Mouse (Mus musculus): ENCODE measurements around the gene Gdpd1. TPM values are rescaled to one million over a fixed set of nuclear protein-coding genes. Genes with fewer than 3 reads are reported as not detected.

The Gdpd1 gene
- 27.5 and 32.1 TPM in 2 replicates for polyA plus RNA-seq (2015; fragmentation: Nextera tagmentation; extraction: Ambion mirVana)

GRCm38 (mm10) chr11:87073866-87074440 lies at the start of gene Gdpd1:
Gdpd1 (minus strand) TSS chr11:87074062.
- peak within 1 kb of the TSS; percentile 87 for H3K27ac ChIP-seq (ENCODE audit: low read length)
- peaks cover 5% of the 10 kb centered on the region for H3K4me1 ChIP-seq (ENCODE audit: control insufficient read depth, insufficient read depth, low read length)
- H3K36me3 ChIP-seq (ENCODE audit: control insufficient read depth, insufficient read depth) = peaks cover 11% of the 10 kb centered on the region
- peak; percentile 96 for ATAC-seq (replicated peaks; ENCODE audit: extremely low read depth, insufficient read depth, low FRiP score)
- WGBS = under 1% methylated on average over 43 of the region's 43 CpGs
- H3K27me3 ChIP-seq (ENCODE audit: control insufficient read depth, insufficient read depth, low read length) = no peaks in the 10 kb centered on the region
- peak within 1 kb of the TSS; percentile 99 for H3K4me2 ChIP-seq (ENCODE audit: low read depth, low read length)
- peak within 1 kb of the TSS; percentile 84 for H3K4me3 ChIP-seq (ENCODE audit: low read length)
- H3K9ac ChIP-seq (ENCODE audit: low read length) = peak within 1 kb of the TSS; percentile 93
- no peaks in the 10 kb centered on the region for H3K9me3 ChIP-seq (replicated peaks; ENCODE audit: control insufficient read depth, low read length)

GRCm38 (mm10) chr11:87121864-87122263 lies 48.0 kb upstream of the Gdpd1 start:
- Histone ChIP-seq H3K4me1 (ENCODE audit: control insufficient read depth, insufficient read depth, low read length) (no peaks in the 10 kb centered on the region), H3K9me3 (replicated peaks; ENCODE audit: control insufficient read depth, low read length) (no peaks in the 10 kb centered on the region), H3K36me3 (ENCODE audit: control insufficient read depth, insufficient read depth) (peaks cover 34% of the 10 kb centered on the region), H3K9ac (ENCODE audit: low read length) (no peak overlapping the region), H3K4me3 (ENCODE audit: low read length) (no peak overlapping the region), H3K4me2 (ENCODE audit: low read depth, low read length) (no peak overlapping the region), H3K27me3 (ENCODE audit: control insufficient read depth, insufficient read depth, low read length) (no peaks in the 10 kb centered on the region), H3K27ac (ENCODE audit: low read length) (no peak overlapping the region)
- no peak for ATAC-seq (replicated peaks; ENCODE audit: extremely low read depth, insufficient read depth, low FRiP score)
- 73% methylated on average over 8 of the region's 8 CpGs for WGBS

GRCm38 (mm10) chr11:87110172-87110909 lies 36.5 kb upstream of the Gdpd1 start:
- Histone ChIP-seq H3K27ac (ENCODE audit: low read length) (peak overlapping the region; percentile 91), H3K36me3 (ENCODE audit: control insufficient read depth, insufficient read depth) (peaks cover 15% of the 10 kb centered on the region), H3K4me1 (ENCODE audit: control insufficient read depth, insufficient read depth, low read length) (peaks cover 13% of the 10 kb centered on the region), H3K27me3 (ENCODE audit: control insufficient read depth, insufficient read depth, low read length) (no peaks in the 10 kb centered on the region), H3K9ac (ENCODE audit: low read length) (peak overlapping the region; percentile 81), H3K4me3 (ENCODE audit: low read length) (peak overlapping the region; percentile 70), H3K4me2 (ENCODE audit: low read depth, low read length) (peak overlapping the region; percentile 61), H3K9me3 (replicated peaks; ENCODE audit: control insufficient read depth, low read length) (no peaks in the 10 kb centered on the region)
- WGBS = 3% methylated on average over 9 of the region's 9 CpGs
- ATAC-seq (replicated peaks; ENCODE audit: extremely low read depth, insufficient read depth, low FRiP score) = no peak

- no peak for ATAC-seq (replicated peaks; ENCODE audit: extremely low read depth, insufficient read depth, low FRiP score)
- H3K4me1 ChIP-seq (ENCODE audit: control insufficient read depth, insufficient read depth, low read length) = peaks cover 13% of the 10 kb centered on the region
- H3K27me3 ChIP-seq (ENCODE audit: control insufficient read depth, insufficient read depth, low read length) = no peaks in the 10 kb centered on the region
- H3K36me3 ChIP-seq (ENCODE audit: control insufficient read depth, insufficient read depth) = peaks cover 13% of the 10 kb centered on the region
- H3K4me3 ChIP-seq (ENCODE audit: low read length) = peak overlapping the region; percentile 70
- H3K4me2 ChIP-seq (ENCODE audit: low read depth, low read length) = peak overlapping the region; percentile 61
- no peaks in the 10 kb centered on the region for H3K9me3 ChIP-seq (replicated peaks; ENCODE audit: control insufficient read depth, low read length)
- peak overlapping the region; percentile 81 for H3K9ac ChIP-seq (ENCODE audit: low read length)
- H3K27ac ChIP-seq (ENCODE audit: low read length) = peak overlapping the region; percentile 91
- WGBS = under 1% methylated on average over 42 of the region's 42 CpGs
Measured at GRCm38 (mm10) chr11:87109519-87110171, 35.8 kb upstream of the Gdpd1 start.

GRCm38 (mm10) chr11:87108755-87109518 lies 35.1 kb upstream of the Gdpd1 start, which contains the start of gene Ska2:
Ska2 (plus strand) TSS chr11:87109234.
- Histone ChIP-seq H3K27ac (ENCODE audit: low read length) (peak within 1 kb of the TSS; percentile 91), H3K9ac (ENCODE audit: low read length) (peak within 1 kb of the TSS; percentile 81), H3K27me3 (ENCODE audit: control insufficient read depth, insufficient read depth, low read length) (no peaks in the 10 kb centered on the region), H3K4me3 (ENCODE audit: low read length) (peak within 1 kb of the TSS; percentile 86), H3K4me2 (ENCODE audit: low read depth, low read length) (peak within 1 kb of the TSS; percentile 71), H3K36me3 (ENCODE audit: control insufficient read depth, insufficient read depth) (peaks cover 16% of the 10 kb centered on the region), H3K9me3 (replicated peaks; ENCODE audit: control insufficient read depth, low read length) (no peaks in the 10 kb centered on the region), H3K4me1 (ENCODE audit: control insufficient read depth, insufficient read depth, low read length) (peaks cover 13% of the 10 kb centered on the region)
- WGBS = under 1% methylated on average over 40 of the region's 40 CpGs
- peak; percentile 99 for ATAC-seq (replicated peaks; ENCODE audit: extremely low read depth, insufficient read depth, low FRiP score)

GRCm38 (mm10) chr11:87108409-87108754 lies 34.5 kb upstream of the Gdpd1 start, which contains the start of gene Prr11:
Prr11 (minus strand) TSS chr11:87108708.
- H3K4me2 ChIP-seq (ENCODE audit: low read depth, low read length) = peak within 1 kb of the TSS; percentile 71
- peak within 1 kb of the TSS; percentile 91 for H3K27ac ChIP-seq (ENCODE audit: low read length)
- peak within 1 kb of the TSS; percentile 81 for H3K9ac ChIP-seq (ENCODE audit: low read length)
- H3K4me1 ChIP-seq (ENCODE audit: control insufficient read depth, insufficient read depth, low read length) = peaks cover 13% of the 10 kb centered on the region
- peak; percentile 1; the same call in 1 of the 2 replicates for ATAC-seq (replicated peaks; ENCODE audit: extremely low read depth, insufficient read depth, low FRiP score)
- H3K27me3 ChIP-seq (ENCODE audit: control insufficient read depth, insufficient read depth, low read length) = no peaks in the 10 kb centered on the region
- H3K9me3 ChIP-seq (replicated peaks; ENCODE audit: control insufficient read depth, low read length) = no peaks in the 10 kb centered on the region
- 0% methylated on average over 14 of the region's 14 CpGs for WGBS
- peak within 1 kb of the TSS; percentile 86 for H3K4me3 ChIP-seq (ENCODE audit: low read length)
- H3K36me3 ChIP-seq (ENCODE audit: control insufficient read depth, insufficient read depth) = peaks cover 19% of the 10 kb centered on the region

- no peaks in the 10 kb centered on the region for H3K27me3 ChIP-seq (ENCODE audit: control insufficient read depth, insufficient read depth, low read length)
- WGBS = 53% methylated on average over 2 of the region's 2 CpGs
- peak overlapping the region; percentile 75 for H3K4me2 ChIP-seq (ENCODE audit: low read depth, low read length)
- ATAC-seq (replicated peaks; ENCODE audit: extremely low read depth, insufficient read depth, low FRiP score) = no peak
- no peaks in the 10 kb centered on the region for H3K9me3 ChIP-seq (replicated peaks; ENCODE audit: control insufficient read depth, low read length)
- peaks cover 19% of the 10 kb centered on the region for H3K36me3 ChIP-seq (ENCODE audit: control insufficient read depth, insufficient read depth)
- peak overlapping the region; percentile 80 for H3K4me3 ChIP-seq (ENCODE audit: low read length)
- H3K4me1 ChIP-seq (ENCODE audit: control insufficient read depth, insufficient read depth, low read length) = peaks cover 19% of the 10 kb centered on the region
- no peak overlapping the region for H3K27ac ChIP-seq (ENCODE audit: low read length)
- H3K9ac ChIP-seq (ENCODE audit: low read length) = peak overlapping the region; percentile 89
Measured at GRCm38 (mm10) chr11:87087142-87087541, 13.3 kb upstream of the Gdpd1 start.

GRCm38 (mm10) chr11:87086290-87086984 lies 12.6 kb upstream of the Gdpd1 start, which contains the start of gene Smg8:
Smg8 (minus strand) TSS chr11:87086774.
- peak within 1 kb of the TSS; percentile 80 for H3K4me3 ChIP-seq (ENCODE audit: low read length)
- no peaks in the 10 kb centered on the region for H3K9me3 ChIP-seq (replicated peaks; ENCODE audit: control insufficient read depth, low read length)
- ATAC-seq (replicated peaks; ENCODE audit: extremely low read depth, insufficient read depth, low FRiP score) = peak; percentile 92
- H3K27me3 ChIP-seq (ENCODE audit: control insufficient read depth, insufficient read depth, low read length) = no peaks in the 10 kb centered on the region
- peaks cover 19% of the 10 kb centered on the region for H3K4me1 ChIP-seq (ENCODE audit: control insufficient read depth, insufficient read depth, low read length)
- H3K27ac ChIP-seq (ENCODE audit: low read length) = peak within 1 kb of the TSS; percentile 57
- peaks cover 13% of the 10 kb centered on the region for H3K36me3 ChIP-seq (ENCODE audit: control insufficient read depth, insufficient read depth)
- under 1% methylated on average over 43 of the region's 43 CpGs for WGBS
- H3K4me2 ChIP-seq (ENCODE audit: low read depth, low read length) = peak within 1 kb of the TSS; percentile 75
- peak within 1 kb of the TSS; percentile 89 for H3K9ac ChIP-seq (ENCODE audit: low read length)
